Mouse (Mus musculus): ENCODE results near the gene Ern2.

DNA sequence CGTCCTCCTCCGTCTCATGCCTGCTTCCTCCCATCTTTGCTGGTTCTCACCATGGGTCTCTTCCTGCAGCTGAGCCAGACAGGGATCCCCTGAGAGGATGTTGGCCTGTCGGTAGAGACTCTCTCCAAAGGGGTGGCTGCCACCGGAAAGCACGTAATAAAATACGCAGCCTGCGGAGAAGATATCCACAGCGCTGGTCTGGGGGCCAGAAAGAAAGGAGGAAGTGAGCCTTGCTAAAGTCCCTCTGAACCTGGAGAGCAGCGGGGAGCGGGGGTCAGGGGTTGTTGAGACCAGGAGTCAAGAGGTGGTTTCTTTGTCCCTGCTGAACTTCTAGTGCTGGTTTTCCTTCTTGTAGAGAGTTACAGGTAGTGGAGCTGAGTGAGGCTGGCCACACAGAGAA is 14.4 kb downstream of the Ern2 start:
- no peak for TF ChIP-seq CTCF (IDR thresholded peaks at IDR 0.05; ENCODE audit: control insufficient read depth, insufficient read depth, insufficient replicate concordance, low read depth, low read length)
- TF ChIP-seq POLR2A (IDR thresholded peaks at IDR 0.05; ENCODE audit: control insufficient read depth, low read depth, low read length), result no peak
